Mouse (Mus musculus) lung, postnatal 0 days (tissue): ENCODE measurements at regions not wholly inside any gene's neighbourhood (a gene's known extent, or its start where the extent isn't known, plus 50 kb on each side); places are given as distances from the start of the nearest gene placed in this dataset.

Source experiments
- ATAC-seq: fragments of 200-750 bp; cut with Nextera tagmentation; 2 replicates; pipeline ENCODE4 v1.8.0; 2017; ENCODE audit warnings: moderate library complexity
- DNase-seq: peaks from one replicate; pipeline ENCODE4 v3.0.0-alpha.2; 2016; ENCODE audit warnings: low spot score
- H3K27ac ChIP-seq: fragments of 300-500 bp; sonication (generic); 2 replicates; pipeline ENCODE4 v1.5.1; 2014; ENCODE audit warnings: antibody characterized with exemption, mild to moderate bottlenecking, low read length, mixed read lengths
- H3K27me3 ChIP-seq: fragments of 300-500 bp; sonication (generic); replicated peaks from 2 replicates; pipeline ENCODE4 v1.6.1; 2014; ENCODE audit warnings: low read length, mixed read lengths; ENCODE audit not compliant: insufficient read depth
- H3K36me3 ChIP-seq: fragments of 300-500 bp; sonication (generic); 2 replicates; pipeline ENCODE4 v1.6.1; 2014; ENCODE audit warnings: low read length, mixed read lengths; ENCODE audit not compliant: insufficient read depth
- H3K4me1 ChIP-seq: fragments of 300-500 bp; sonication (generic); 2 replicates; pipeline ENCODE4 v1.6.1; 2014; ENCODE audit warnings: antibody characterized with exemption, low read depth, low read length, mixed read lengths; ENCODE audit not compliant: insufficient read depth
- H3K4me2 ChIP-seq: fragments of 300-500 bp; sonication (generic); replicated peaks from 2 replicates; pipeline ENCODE4 v1.6.1; 2014; ENCODE audit warnings: low read depth, mild to moderate bottlenecking, low read length, moderate library complexity, mixed read lengths
- H3K4me3 ChIP-seq: fragments of 300-500 bp; sonication (generic); 2 replicates; pipeline ENCODE4 v1.5.1; 2014; ENCODE audit warnings: low read depth, low read length
- H3K9ac ChIP-seq: fragments of 300-500 bp; sonication (generic); replicated peaks from 2 replicates; pipeline ENCODE4 v1.6.1; 2014; ENCODE audit warnings: low read depth, mild to moderate bottlenecking
- H3K9me3 ChIP-seq: fragments of 300-500 bp; sonication (generic); 2 replicates; pipeline ENCODE4 v1.6.1; 2016; ENCODE audit warnings: low read length, mixed read lengths
- CTCF ChIP-seq: IDR thresholded peaks from 2 replicates; pipeline ENCODE4 v1.5.1; 2016; ENCODE audit warnings: antibody characterized with exemption, mild to moderate bottlenecking
- EP300 ChIP-seq: IDR thresholded peaks from 2 replicates; pipeline ENCODE4 v1.6.1; 2016; ENCODE audit warnings: antibody characterized with exemption, mild to moderate bottlenecking, control low read depth
- WGBS: fragments of 180-500 bp; shearing (Covaris S2); extraction: QIAGEN DNeasy Blood & Tissue Kit; methylation state at CpG from one replicate; pipeline ENCODE4 v1.1.7; 2014; 5-methylcytosine and 5-hydroxymethylcytosine counted together

DNA sequence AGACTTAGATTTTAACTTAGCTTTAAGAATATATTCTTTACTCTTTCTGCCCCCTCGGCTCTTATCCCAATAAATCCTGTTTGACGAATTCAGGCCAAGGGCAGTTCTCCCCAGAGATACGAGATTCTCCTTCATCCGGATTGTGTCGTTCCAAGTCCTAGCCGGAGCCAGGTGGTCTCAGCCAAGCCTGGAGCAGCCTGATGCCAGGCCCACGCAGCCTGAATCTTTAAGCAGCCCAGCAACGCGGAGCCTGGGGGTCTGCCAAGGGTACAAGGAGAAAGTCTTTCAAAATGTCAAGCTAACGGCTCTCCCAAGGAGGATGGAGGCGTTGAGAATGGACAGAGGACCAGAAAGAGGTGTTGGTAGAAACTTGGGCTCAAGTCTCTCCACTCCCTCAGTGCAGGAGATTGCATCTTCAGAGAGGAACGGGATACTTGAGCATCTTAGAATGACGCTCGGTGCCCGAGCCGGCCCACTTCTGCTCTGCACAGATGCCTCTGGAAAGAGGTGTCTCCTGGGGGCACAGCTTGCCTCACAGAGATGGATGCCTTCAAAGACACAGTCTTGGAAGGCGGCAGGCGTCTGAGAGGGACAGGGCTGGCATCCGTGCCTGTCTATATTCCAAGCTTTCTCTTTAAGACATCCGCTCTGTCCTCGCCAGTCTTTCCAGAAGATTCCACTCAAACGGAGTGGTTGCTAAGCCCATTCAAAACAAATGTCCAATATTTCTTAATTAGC, 145.2 kb upstream of the Ubl3 start:
- H3K27me3 ChIP-seq, result no peaks in the 10 kb centered on the region
- no peak overlapping the region for H3K9ac ChIP-seq
- WGBS, result 56% methylated on average over 22 of the region's 22 CpGs
- H3K36me3 ChIP-seq, result no peaks in the 10 kb centered on the region
- H3K4me1 ChIP-seq, result no peaks in the 10 kb centered on the region
- TF ChIP-seq CTCF, result no peak
- TF ChIP-seq EP300, result no peak
- H3K4me2 ChIP-seq, result no peak overlapping the region
- ATAC-seq (peak; percentile 17; the same call in 1 of the 2 replicates), DNase-seq (no peak)
- no peak overlapping the region for H3K4me3 ChIP-seq
- H3K27ac ChIP-seq, result no peak overlapping the region
- H3K9me3 ChIP-seq, result no peaks in the 10 kb centered on the region

DNA sequence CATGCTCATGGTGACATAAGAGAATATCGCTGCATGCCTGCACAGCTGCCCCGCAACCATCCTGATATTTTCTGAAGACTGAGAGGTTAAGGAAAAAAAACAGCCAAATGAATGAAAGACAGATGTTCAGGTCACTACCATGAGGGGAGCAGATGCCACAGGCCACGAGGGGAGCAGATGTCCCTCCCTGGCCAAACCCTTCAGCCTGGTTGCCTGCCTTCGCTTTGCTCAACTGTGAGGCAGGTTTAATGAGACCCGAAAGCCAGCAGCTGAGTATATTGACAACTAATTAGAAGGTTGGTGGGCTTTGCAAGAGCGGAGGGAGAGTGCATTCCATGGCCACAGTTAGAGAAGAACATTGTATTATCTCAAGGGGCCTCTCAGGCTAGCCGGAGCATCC, 141.8 kb upstream of the Ubl3 start:
- 88% methylated on average over 7 of the region's 7 CpGs for WGBS
- no peak overlapping the region for H3K27ac ChIP-seq
- no peak for ATAC-seq
- TF ChIP-seq EP300 (no peak), CTCF (no peak)
- no peak overlapping the region for H3K4me3 ChIP-seq
- no peaks in the 10 kb centered on the region for H3K9me3 ChIP-seq
- no peaks in the 10 kb centered on the region for H3K27me3 ChIP-seq
- peaks cover 5% of the 10 kb centered on the region; the same call in 1 of the 2 replicates for H3K4me1 ChIP-seq
- no peaks in the 10 kb centered on the region for H3K36me3 ChIP-seq
- H3K4me2 ChIP-seq, result no peak overlapping the region
- DNase-seq, result no peak
- H3K9ac ChIP-seq, result no peak overlapping the region

DNA sequence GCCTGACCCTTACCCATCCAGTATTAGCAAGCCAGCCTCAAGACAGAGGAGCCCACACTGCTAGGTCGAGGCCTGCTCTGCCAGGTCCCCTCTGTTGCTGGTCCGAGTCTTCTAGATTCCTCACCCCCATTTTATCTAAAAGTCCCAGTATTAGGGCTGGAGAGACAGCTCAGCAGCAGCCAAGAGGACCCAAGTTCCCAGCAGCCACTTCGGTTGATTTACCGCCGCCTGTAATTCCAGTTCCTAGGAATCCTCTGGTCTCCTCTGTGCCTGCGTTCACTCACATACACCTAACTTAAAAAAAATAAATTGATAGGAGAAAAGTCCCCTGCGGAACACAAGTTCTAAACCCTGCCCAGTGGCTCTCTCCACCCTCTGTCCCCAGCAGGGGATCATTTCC, 138.9 kb upstream of the Ubl3 start:
- H3K4me3 ChIP-seq, result no peak overlapping the region
- no peak overlapping the region for H3K9ac ChIP-seq
- no peak for DNase-seq
- TF ChIP-seq CTCF (no peak), EP300 (no peak)
- H3K4me2 ChIP-seq, result no peak overlapping the region
- no peaks in the 10 kb centered on the region for H3K27me3 ChIP-seq
- peaks cover 5% of the 10 kb centered on the region; the same call in 1 of the 2 replicates for H3K4me1 ChIP-seq
- H3K36me3 ChIP-seq, result no peaks in the 10 kb centered on the region
- WGBS, result 70% methylated on average over 7 of the region's 7 CpGs
- no peak for ATAC-seq
- H3K9me3 ChIP-seq, result no peaks in the 10 kb centered on the region
- no peak overlapping the region for H3K27ac ChIP-seq

DNA sequence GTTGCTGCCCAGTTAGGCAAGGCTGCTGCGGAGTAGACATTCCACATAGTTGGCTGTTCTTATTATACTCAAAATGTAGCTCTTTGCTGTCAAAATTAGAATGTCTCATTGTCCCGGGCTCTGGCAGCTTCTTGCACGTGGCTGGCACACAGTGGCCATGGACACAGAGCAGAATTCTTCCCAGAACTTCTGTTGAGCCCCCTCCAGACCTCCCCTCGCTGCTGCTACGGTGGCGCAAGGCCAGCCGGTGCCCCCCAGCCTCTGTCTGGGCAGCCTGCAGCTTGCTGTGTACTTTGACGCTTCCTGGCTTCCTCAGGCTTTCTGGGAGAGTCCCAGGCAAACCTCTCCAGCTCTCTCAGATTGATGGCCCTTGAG, 138.2 kb upstream of the Ubl3 start:
- no peak overlapping the region for H3K9ac ChIP-seq
- H3K9me3 ChIP-seq, result no peaks in the 10 kb centered on the region
- H3K36me3 ChIP-seq, result no peaks in the 10 kb centered on the region
- no peak overlapping the region for H3K4me2 ChIP-seq
- no peak for TF ChIP-seq EP300
- no peaks in the 10 kb centered on the region for H3K27me3 ChIP-seq
- no peak overlapping the region for H3K4me3 ChIP-seq
- no peak overlapping the region for H3K27ac ChIP-seq
- ATAC-seq (no peak), DNase-seq (no peak)
- peaks cover 5% of the 10 kb centered on the region; the same call in 1 of the 2 replicates for H3K4me1 ChIP-seq
- WGBS, result 24% methylated on average over 8 of the region's 8 CpGs

DNA sequence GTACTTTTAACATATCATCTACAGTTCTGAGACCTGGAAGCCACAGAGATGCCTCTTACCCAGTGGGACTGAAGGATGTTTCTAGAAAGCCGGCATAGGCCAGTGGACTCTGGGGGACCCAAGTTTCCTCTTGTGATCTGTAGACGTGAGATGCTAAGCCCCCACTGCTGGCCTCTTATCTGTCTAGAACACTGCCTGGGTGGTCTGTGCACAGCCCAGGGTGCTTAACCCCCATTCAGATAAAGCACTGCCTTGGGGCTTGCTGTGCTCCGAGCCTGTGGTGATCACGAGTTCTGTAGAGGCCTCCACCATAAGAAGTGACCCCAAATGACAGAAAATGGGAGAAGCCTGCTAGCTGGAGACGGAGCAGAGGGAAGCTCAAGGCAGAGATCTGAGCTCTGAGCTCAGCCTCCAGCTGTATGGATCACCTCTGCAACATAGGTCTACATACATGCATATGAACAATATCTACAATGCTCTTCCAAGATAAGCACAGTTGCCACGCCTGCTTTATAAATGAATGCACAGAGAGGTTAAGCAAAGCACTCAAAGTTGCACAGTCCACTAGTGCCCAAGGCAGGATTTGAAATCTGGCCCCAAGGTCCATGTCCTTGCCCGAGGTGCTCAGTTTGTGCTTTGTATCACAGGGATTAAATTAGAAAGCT, 137.7 kb upstream of the Ubl3 start:
- 64% methylated on average over 7 of the region's 7 CpGs for WGBS
- peaks cover 5% of the 10 kb centered on the region; the same call in 1 of the 2 replicates for H3K4me1 ChIP-seq
- no peak for ATAC-seq

DNA sequence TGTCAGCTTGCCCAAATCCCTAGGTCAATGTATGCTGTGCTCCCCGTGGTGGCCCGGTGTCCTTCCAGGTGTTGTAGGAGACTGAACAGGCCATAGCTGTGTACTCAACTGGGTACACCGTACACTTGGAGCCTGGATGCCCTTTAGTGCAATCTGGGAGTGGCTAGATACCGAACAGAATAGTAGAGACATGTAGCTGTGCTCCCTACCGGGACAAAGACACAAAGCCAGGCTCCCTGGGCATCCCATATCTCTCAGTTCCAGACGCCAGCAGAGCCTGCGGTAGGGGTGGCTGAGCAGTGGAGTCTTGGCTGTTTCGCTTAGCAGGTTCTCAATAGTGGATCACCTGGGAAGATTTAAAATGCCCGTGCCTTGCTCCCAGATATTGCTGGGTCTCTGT, 136.7 kb upstream of the Ubl3 start:
- H3K9ac ChIP-seq, result no peak overlapping the region
- no peaks in the 10 kb centered on the region for H3K36me3 ChIP-seq
- peaks cover 5% of the 10 kb centered on the region; the same call in 1 of the 2 replicates for H3K4me1 ChIP-seq
- DNase-seq, result no peak
- H3K4me3 ChIP-seq, result no peak overlapping the region
- ATAC-seq, result no peak
- no peak for TF ChIP-seq CTCF
- no peak for TF ChIP-seq EP300
- 80% methylated on average over 9 of the region's 9 CpGs for WGBS
- no peak overlapping the region for H3K27ac ChIP-seq
- H3K27me3 ChIP-seq, result no peaks in the 10 kb centered on the region
- H3K9me3 ChIP-seq, result no peaks in the 10 kb centered on the region
- no peak overlapping the region for H3K4me2 ChIP-seq

More for the DNA sequence above, 137.7 kb upstream of the Ubl3 start:
- no peaks in the 10 kb centered on the region for H3K9me3 ChIP-seq
- H3K27ac ChIP-seq, result no peak overlapping the region
- TF ChIP-seq EP300 (no peak), CTCF (no peak)
- H3K27me3 ChIP-seq, result no peaks in the 10 kb centered on the region
- H3K9ac ChIP-seq, result no peak overlapping the region
- no peak for DNase-seq
- H3K36me3 ChIP-seq, result no peaks in the 10 kb centered on the region
- no peak overlapping the region for H3K4me3 ChIP-seq
- no peak overlapping the region for H3K4me2 ChIP-seq
